Mouse (Mus musculus) CD4-positive, CD25-positive, alpha-beta regulatory T cell, adult 4 months (primary cell): ENCODE data around the gene Oas1a. TPM values are rescaled to one million over a fixed set of nuclear protein-coding genes. Genes with fewer than 3 reads are reported as not detected.
"Not testable (repeated sequence)": the region's sequence is repeated elsewhere in the genome, so short reads cannot be mapped to it uniquely, and the experiment has no call there.

Experiments
- ATAC-seq: one replicate; pipeline ENCODE4 v1.8.0; 2017
- polyA plus RNA-seq, 2 experiments: library from polyadenylated mRNA; unstranded; fragments of 100-300 nt; shearing (Covaris generic); gene quantifications; one replicate each; pipeline ENCODE4 v1.2.1; 2017

Gene Oas1a
- polyA plus RNA-seq, 2 experiments from 2014 or later = 44.7 to 54.6 TPM

DNA sequence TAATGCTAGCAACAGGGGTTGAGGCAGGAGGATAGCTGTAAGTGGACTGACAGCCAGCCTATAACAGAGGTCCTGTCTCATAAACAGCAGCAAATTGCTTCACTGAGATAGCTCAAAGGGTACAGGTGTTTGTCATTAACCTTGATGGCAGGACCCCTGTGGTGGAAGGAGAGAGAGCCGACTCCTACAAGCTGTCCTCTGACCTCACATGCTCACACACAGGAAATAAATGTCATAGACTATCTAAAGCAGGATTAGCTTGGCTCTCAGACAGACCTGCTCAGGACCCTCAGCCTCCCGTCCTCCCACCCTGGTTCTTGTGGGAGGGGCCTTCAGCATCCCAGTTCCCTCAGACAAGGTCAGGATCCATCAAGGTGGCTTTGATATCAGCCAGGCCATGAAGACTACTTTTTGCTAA lies 15.1 kb downstream of the Oas1a start:
- ATAC-seq = no peak

DNA sequence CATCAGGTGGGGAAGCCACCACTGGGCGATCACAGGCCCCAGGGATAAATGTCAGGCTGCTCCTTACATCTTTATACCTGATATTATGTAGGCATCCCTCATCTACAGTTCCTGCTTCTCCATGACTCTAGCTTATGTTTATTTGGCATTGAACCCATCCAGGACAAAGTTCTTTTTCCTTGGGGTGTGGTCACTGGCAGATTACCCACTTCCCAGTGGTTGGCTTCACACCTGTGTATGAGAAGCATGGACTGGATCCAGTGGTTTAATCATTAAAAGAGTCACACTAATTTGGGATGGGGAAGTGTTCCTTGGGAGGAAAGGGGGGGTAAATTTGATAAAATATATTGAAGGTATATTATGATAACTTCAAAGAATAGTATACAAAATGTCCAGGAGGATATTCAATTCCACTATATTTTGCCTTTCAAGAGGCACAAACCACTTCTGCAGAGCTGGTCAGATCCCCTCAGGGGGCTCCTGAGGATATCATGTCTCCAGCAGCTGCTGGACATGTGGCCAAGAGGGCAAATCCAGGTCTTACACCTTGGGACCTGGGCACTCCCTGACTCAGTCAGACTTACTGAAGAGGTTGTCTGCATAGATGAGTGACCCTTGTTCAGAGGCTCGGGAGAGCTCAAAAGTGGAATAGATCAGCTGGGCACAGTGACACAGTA lies 15.6 kb downstream of the Oas1a start:
- not testable (repeated sequence) for ATAC-seq

DNA sequence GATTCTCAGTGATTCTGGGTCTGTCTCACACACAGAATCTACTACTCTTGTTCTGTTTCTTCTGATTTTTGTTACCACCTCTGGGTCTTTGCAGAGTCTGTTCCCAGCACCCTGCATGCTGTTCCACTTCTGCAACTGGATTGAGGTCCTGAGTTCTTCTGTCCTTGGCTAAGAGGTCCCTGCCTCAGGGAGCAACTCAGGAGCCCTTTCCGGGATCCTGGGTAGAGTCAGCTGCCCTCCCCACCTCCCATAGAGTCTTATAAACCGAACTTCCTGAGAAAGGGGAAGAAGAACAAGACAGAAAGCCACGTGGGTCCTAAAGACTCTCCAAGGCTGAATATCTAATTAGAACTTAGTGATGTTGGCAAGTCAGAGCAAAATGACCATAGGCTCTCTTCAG lies 16.3 kb downstream of the Oas1a start:
- no peak for ATAC-seq

DNA sequence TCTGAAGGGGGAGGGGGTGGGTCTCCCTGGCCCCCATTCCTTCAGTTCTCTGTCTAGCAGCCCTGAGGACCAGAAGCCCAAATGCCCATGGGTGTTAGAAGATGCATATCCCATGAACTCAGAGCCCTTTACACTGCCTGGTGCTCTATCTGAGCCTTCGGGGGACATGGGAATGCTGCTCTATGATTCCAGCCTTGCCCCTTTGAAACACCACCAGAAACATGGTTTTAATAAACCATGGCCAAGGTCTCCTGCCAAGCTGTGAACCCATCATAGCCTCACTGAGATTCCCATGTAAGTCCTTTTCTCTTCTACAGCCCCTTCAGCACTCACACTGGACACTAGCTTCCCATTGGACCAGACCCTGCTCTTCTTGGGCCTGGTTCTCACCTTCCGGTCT lies 17.3 kb downstream of the Oas1a start:
- no peak for ATAC-seq

DNA sequence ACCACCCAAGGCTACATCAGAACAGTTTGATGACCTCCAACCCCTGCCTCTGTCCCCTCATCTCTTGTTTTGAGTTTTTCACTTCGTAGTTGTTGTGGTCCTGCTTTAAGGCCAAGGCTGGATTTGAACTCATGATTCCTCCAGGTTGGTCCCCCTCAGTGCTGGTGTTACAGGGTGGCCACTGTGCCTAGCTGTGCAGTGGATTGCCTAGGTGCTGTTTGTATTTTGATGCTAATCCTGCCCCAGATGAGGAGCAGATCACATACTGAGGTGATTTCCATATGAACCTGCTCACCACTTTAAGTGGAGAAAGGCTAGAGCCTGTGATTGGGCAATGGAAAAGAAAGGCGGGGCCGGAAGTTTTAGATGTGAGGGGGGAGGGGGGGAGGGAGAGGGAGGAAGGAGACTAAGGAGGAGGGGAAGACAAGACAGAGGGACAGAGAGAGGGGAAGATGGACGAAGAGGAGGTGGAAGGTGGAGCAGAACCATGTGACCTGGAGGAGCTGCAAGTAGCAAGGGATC lies 19.0 kb downstream of the Oas1a start:
- ATAC-seq = not testable (repeated sequence)

DNA sequence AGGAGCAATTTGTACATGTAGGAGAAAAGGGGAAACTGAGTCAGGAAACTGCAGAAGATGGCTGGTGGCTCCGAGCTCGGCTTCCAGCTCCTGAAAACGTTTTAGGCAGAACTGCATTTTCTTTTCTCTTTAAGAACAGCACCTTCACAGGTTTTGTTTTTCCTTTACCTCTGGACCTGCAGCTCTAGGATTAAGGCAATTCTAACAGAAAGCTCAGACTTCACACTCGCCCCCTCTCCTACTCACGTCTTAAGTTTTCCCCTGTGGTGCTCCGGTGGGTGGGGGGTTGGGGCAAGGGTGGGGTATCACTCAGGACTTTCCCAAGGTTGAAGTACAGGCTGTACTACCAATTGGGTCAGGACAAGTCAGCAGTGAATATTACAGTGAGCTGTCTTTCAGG lies 19.5 kb downstream of the Oas1a start:
- no peak for ATAC-seq

DNA sequence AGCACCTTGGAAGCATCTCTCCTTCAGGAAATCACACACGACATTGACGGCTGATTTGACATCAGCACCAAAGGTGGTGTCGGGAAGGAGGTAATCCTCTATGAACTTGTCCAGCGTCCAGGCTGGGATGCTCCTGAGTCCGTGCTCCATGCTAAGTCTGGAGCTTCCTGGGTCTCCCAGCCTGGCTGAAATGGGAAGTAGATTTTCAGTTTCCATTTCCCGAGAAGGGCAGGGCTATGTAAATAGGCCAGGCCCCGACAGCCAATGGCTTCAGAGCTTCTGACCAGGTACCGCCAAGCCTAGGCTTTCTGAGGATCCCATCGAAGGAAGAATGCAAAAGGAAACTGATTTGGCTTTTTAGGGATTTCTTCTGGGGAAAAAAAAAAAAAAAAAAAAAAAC lies 19.9 kb downstream of the Oas1a start, which contains the start of gene Oas1g:
Gene Oas1g, minus strand, starts transcription at position 201 of the 400 bp plus-strand sequence.
- ATAC-seq = not testable (repeated sequence)

DNA sequence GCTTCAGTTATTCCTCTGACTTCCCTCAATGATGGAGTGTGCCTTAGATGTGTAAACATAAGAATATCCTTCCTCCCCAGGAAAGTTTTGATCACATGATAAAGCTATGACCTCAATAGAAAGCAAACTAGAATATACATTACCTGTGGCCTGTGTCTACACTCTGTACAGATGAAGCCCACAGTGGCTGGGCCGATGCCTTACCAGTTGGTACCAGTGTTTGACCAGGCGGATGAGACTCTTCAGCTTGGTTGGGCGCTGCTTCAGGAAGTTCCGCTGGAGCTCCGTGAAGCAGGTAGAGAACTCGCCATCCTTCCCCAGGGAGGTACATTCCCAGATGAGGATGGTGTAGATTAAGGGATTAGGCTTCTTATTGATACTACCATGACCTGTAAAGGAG lies 25.6 kb downstream of the Oas1a start:
- not testable (repeated sequence) for ATAC-seq

DNA sequence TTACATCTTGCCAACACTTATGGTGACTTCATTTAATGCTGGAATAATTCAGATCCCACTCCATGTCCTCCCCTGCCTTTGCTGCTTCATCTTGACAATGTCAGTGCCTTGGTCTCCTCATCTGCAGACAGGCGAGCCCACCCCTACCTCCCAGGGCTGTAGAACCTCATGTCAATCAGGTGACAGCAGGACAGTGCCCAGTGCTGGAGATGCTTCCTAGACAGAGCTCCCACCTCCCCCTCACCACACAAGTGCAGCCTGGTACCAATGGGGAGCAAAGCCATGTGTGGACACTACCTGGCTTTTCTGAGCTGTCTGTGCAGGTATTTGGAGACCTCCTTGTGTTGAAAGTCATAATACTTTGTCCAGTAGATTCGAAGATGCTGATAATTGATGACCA lies 28.5 kb downstream of the Oas1a start:
- ATAC-seq = not testable (repeated sequence)

DNA sequence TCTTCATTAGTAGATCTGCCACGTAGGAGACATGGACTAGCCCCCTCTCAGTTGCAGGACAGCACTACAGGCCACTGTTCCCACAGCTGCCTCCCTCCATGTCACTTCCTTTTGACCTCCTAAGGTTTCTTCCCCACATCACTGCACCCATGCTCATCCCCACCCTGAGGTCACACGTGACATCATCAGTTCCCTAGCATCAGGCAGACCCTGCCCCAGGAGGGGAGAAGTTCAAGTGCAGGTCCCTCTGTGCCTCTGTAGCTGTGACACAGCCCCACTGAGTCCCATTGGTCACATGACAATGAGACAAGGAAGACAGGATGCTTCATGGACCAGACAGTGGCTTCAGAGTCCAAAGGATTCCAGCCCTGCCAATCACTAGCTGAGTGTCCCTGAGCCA lies 29.9 kb downstream of the Oas1a start:
- ATAC-seq = not testable (repeated sequence)

DNA sequence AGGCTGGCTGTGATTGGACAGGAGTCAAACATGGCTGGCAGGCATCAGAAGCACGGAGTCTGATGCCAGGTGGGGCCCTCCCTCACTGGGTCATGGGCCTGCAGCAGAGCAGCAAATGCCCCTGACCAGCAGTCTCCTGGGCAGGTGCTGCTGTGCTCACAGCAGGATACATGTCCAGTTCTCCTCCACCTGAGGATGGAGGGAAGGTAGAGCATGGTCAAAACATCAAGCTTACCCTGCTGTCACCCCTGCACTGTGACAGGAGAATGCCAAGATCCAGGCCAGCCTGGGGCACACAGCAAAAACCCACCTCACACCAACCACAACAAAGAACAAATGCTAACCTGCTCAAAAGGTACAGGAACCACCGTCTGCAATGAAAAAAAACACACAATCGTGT lies 30.5 kb downstream of the Oas1a start:
- ATAC-seq = not testable (repeated sequence)

DNA sequence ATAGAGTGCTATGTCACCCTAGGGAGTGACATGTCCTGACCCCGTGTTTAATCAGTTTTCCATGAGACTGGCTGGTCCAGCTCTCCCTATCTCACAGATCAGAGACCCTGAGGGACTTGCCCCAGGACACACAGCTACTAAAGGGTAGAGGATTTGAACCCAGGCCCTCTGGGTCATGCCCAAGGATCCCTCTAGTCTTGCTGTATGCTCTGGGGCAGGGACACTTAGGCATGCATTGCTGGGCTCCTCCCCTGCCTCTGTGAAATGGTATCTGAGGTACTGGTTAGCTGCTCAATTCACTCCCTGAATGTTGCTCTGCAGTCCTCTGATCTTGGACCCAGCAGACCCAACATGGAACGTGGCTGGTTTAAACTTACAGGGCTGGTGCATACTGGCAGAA lies 35.9 kb downstream of the Oas1a start:
- ATAC-seq = no peak

DNA sequence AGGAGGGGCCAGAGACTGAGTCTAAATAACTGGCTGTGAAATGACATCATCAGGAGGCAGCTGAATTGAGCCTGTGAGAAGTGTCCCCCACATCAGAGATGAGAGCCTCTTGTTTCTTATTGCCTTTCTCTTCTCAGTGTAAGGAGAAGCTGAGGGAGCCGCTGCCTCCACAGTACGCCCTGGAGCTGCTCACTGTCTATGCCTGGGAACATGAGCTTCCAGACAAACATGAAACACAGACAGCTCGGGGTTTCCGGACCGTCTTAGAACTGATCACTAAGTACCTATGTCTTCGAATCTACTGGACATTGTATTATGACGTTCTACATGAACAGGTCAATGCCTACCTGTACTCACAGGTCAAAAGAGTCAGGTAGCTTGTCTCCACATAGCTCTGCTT lies 36.5 kb downstream of the Oas1a start:
- no peak for ATAC-seq

DNA sequence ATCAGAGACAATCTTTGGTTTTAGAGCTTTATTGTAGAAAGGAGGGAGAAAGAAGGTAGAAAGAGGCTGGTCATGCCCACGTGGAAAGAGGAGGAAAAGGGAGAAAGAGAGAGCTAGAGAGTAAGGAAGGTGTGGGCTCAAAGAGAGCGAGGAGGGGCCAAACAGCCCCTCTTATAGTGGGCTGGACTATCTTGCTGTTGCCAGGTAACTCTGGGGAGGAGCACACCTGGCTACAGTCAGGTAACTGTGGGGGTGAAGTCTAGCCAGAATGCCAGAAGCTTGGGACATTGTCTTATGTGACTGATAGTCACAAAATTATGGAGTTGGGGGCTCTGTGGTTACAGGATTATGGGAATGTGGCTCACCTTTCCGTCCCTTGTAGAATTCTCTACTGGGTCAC lies 37.2 kb downstream of the Oas1a start:
- no peak for ATAC-seq

DNA sequence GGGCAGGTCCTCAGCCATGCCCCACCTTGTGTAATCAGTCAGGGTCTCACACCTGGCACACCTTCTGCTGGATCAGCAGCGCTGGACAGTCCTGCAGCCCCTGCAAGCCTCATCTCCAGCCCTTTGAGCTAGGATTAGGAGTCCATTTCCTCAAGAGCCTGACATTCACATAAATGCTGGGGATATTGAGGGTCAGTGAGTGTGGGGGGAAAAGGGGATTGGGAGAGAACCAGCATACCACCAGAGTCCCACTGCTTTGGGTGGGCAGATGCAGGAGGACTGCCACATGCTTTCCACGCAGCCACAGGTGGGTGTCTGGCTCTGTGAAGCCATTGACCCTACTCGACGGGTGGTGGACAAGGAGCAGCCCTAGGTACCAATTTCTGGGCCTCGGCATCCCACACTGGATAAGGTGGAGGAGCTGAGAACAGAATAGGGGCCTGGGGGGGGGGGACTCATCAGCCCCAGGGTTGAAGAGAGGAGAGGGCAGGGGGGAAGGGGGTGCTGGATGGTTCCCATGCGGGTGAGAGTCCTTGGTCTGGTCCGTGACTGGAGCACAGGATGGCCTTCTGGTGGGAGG lies 37.8 kb downstream of the Oas1a start:
- no peak for ATAC-seq

DNA sequence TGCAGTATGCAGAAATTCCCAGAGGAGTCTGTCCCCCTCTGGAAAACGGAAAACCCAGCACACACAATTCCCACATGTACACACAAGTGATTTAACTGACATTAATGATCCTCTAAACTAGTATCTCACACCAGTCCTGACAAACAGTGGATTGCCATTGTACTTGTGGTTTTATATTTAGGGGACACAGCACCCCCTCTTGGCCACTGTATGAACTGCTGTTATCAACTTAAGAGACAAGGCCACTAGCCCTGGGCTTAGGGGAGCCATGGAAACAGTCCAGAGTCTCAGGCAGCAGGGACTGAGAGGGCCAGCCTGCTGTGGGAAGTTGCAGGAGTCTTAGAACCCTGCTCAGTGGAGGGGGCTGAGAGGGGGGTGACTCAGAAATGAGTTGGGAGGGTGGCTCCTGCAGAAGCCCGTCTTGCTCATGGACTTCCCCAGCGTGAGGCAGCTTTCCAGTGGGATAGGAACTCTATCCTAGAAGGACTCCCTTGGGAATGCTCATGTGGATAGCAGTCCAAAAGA lies 41.9 kb downstream of the Oas1a start:
- ATAC-seq = no peak

DNA sequence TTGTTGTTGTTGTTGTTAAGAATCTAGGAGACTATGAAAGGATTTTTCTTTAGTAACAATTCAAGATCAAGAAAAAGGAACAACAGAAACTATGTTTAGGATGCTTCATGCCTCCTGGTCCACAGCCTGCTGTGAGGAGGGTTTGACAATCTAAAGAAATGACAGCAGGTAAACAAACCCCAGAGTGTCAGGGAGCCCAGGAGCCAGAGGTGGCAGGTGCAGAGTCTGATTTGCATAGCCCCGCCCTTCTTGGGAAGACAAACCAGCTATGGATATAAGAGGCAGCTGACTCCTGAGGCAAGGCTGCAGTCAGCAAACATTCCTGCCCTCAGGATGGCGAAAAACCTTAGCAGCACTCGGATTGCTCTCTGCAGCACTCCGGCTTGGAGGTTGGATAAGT lies 46.2 kb downstream of the Oas1a start, which contains the start of gene Oas1h:
Gene Oas1h, plus strand, starts transcription at position 301 of the 400 bp plus-strand sequence.
- ATAC-seq = no peak

DNA sequence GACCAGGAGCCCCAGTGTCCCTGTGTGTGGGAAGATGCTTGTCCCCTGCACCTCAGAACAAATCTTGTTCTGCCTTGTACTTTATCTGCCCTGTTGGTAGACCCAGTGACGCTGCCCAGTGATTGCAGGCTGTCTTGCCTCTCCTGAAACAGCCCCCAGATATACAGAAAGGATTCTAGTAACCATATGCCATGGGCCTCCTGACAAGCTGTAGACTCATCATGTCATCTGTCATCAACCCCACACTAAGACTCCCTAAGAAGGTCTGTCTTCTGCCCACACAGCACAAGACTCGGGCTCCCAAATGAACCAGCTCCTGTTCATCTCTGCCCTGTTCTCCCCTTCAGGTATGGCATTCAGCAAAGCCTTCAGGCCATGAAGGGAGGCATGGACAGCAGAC lies 48.1 kb downstream of the Oas1a start:
- no peak for ATAC-seq

DNA sequence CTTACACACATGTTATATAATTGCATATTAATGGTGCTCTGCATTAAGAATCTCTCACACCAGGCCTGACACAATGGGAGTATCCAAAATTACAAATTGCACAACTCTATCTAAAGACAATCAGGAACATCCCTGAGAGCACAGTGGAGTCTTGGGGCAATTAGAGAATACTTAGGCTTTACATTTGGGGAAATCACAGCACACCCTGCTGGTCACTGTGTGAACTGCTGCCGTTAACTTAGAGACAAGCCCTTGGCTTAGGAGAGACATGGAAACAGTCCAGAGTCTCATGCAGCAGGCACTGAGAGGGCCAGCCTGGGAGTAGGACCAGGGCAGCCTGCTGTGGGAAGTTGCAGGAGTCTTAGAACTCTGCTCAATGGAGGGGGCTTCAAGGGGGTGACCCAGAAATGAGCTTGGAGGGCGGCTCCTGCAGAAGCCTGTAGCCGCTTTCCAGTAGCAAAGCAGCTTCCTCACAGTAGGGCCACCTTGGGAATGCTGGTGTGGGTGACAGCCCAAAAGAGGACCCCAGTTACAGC lies 57.7 kb downstream of the Oas1a start:
- no peak for ATAC-seq

DNA sequence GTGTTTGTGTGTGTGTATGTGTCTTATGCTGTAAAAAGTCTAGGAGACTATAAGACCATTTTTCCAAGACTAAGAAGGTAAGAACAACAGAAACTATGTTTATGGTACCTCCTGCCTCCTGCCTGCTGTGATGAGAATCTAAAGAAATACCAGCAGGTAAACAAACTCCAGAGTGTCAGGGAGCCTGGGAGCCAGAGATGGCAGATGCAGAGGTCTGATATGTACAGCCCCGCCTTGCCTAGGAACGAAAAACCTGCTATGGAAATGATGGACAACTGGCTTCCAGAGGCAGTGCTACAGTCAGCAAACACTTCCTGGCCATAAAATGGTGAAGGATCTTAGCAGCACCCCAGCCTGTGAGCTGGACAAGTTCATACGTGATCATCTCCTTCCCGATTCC lies 60.3 kb downstream of the Oas1a start, which contains the start of gene Oas1f:
Gene Oas1f, plus strand, starts transcription at position 301 of the 400 bp plus-strand sequence.
- no peak for ATAC-seq
